Mouse (Mus musculus): Measurements from ENCODE around the gene Akap8l. TPM values are rescaled to one million over a fixed set of nuclear protein-coding genes. Genes with fewer than 3 reads are reported as not detected.
A peak's percentile ranks its signal among the peaks of the same experiment; 100 is the strongest.

The Akap8l gene
- total RNA-seq (2021), result 10 to 100 TPM; 26.0 to 33.3 TPM
- long read RNA-seq, experiment 1, transcript Akap8l-201 (14 exons, 2,102 nt), result major isoform, 10 of 21 reads
- long read RNA-seq, experiment 1, partial matches to known transcripts, result 6 of 21 reads
- long read RNA-seq, experiment 1, other reads (novel, unspliced or antisense), result 4 of 21 reads
- long read RNA-seq, experiment 2, transcript Akap8l-201 (14 exons, 2,102 nt), result major isoform, 22 of 43 reads
- long read RNA-seq, experiment 2, partial matches to known transcripts, result 9 of 43 reads
- long read RNA-seq, experiment 2, other reads (novel, unspliced or antisense), result 6 of 43 reads

GRCm38 (mm10) chr17:32350382-32350983 is at the start of gene Akap8l:
Gene Akap8l, minus strand, starts transcription at chr17:32350607.
- peak; percentile 97 for DNase-seq

- DNase-seq, result no peak
Observed at GRCm38 (mm10) chr17:32396266-32396665, 45.9 kb upstream of the Akap8l start.

- DNase-seq, result no peak
Observed at GRCm38 (mm10) chr17:32393944-32394343, 43.5 kb upstream of the Akap8l start.

GRCm38 (mm10) chr17:32389101-32389659 is 38.8 kb upstream of the Akap8l start, which contains the start of gene Wiz:
Gene Wiz, minus strand, starts transcription at chr17:32389439.
- peak; percentile 94 for DNase-seq

- DNase-seq, result no peak
Observed at GRCm38 (mm10) chr17:32388370-32389100, 38.1 kb upstream of the Akap8l start.

GRCm38 (mm10) chr17:32387986-32388369 is 37.6 kb upstream of the Akap8l start:
- DNase-seq, result no peak

- no peak for DNase-seq
Observed at GRCm38 (mm10) chr17:32386659-32387432, 36.4 kb upstream of the Akap8l start.

- DNase-seq, result no peak
Observed at GRCm38 (mm10) chr17:32383661-32384060, 33.3 kb upstream of the Akap8l start.

- DNase-seq, result peak; percentile 51
Observed at GRCm38 (mm10) chr17:32382576-32382975, 32.2 kb upstream of the Akap8l start.

GRCm38 (mm10) chr17:32378786-32379185 is 28.4 kb upstream of the Akap8l start:
- no peak for DNase-seq

- DNase-seq, result no peak
Observed at GRCm38 (mm10) chr17:32377137-32377536, 26.7 kb upstream of the Akap8l start.

- no peak for DNase-seq
Observed at GRCm38 (mm10) chr17:32376475-32376874, 26.1 kb upstream of the Akap8l start.

- no peak for DNase-seq
Observed at GRCm38 (mm10) chr17:32368991-32369578, 18.7 kb upstream of the Akap8l start.

GRCm38 (mm10) chr17:32367706-32368105 is 17.3 kb upstream of the Akap8l start:
- DNase-seq, result no peak

- DNase-seq, result no peak
Observed at GRCm38 (mm10) chr17:32365296-32365695, 14.9 kb upstream of the Akap8l start.

GRCm38 (mm10) chr17:32364850-32365249 is 14.4 kb upstream of the Akap8l start:
- DNase-seq, result no peak

- peak; percentile 91 for DNase-seq
Observed at GRCm38 (mm10) chr17:32364331-32364730, 13.9 kb upstream of the Akap8l start.

- DNase-seq, result no peak
Observed at GRCm38 (mm10) chr17:32363821-32364301, 13.5 kb upstream of the Akap8l start.

- no peak for DNase-seq
Observed at GRCm38 (mm10) chr17:32362686-32363085, 12.3 kb upstream of the Akap8l start.

- no peak for DNase-seq
Observed at GRCm38 (mm10) chr17:32359928-32360327, 9.5 kb upstream of the Akap8l start.

- no peak for DNase-seq
Observed at GRCm38 (mm10) chr17:32358943-32359340, 8.5 kb upstream of the Akap8l start.
